Mouse (Mus musculus) MEL-GATA-1-ER (cell line): Measurements from ENCODE around the gene Arl11.
A peak's percentile ranks its signal among the peaks of the same experiment; 100 is the strongest.
"Not testable (repeated sequence)": the region's sequence is repeated elsewhere in the genome, so short reads cannot be mapped to it uniquely, and the experiment has no call there.

Experiments used
- DNase-seq: peaks from one replicate; pipeline ENCODE4 v3.0.0-alpha.2; 2012; ENCODE audit warnings: low read depth; ENCODE audit errors: extremely low read depth

Gene Arl11

GRCm38 (mm10) chr14:61309593-61309992, at the start of gene Arl11:
TSS of gene Arl11 (plus strand) at chr14:61309753.
- DNase-seq: no peak

DNA sequence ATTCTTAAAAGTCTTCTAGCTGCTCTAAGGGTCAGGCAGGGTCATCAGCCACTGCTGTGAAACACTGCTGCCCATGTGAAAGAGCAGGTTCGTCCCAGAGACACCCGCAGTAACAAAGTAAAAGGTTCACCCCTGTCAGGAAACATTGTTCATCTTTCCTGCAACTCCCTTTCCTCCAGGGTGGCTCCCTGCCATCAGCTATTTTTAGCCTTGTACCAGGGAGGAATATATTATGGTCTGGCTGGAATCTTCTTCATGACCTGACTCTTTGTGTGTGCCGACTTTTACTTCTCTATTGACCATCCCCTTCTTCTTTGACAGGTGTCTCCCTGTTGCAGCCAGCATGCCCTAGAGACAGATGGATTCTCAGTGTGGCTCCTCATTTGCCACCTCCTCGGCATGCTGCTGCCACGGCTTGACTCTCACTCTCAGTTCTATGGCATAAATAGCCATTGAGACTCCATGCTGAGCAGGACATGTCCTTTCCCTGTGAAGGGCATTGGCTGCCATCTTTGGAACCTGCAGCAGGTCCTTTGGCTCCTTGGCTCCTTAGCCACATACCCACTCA, 41.6 kb upstream of the Arl11 start:
- no peak for DNase-seq

GRCm38 (mm10) chr14:61274414-61275198, 34.9 kb upstream of the Arl11 start:
- DNase-seq: no peak

- no peak for DNase-seq
Observed at GRCm38 (mm10) chr14:61277285-61277684, 32.3 kb upstream of the Arl11 start.

DNA sequence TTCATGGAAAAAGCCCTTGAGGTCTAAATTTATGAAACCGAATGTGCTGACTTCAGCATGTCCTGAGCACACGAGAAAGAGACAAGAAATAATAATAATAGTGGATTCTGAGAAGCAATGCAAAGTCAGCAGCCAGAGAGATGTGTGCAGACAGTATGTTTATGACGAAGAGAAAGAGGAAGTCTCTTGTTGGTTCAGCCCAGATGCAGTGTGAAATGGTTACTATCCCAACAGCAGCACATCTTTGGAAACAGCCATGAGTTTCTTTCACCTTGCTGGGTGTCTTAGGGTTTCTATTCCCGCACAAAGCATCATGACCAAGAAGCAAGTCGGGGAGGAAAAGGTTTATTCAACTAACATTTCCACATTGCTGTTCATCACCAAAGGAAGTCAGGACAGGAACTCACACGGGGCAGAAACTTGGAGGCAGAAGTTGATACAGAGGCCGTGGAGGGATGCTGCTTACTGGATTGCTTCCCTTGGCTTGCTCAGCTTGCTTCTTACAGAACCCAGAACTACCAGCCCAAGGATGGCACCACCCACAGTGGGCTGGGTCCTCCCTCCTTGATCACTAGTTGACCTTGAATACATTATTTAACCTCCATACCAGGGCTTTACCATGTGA, 30.8 kb upstream of the Arl11 start:
- DNase-seq: no peak

GRCm38 (mm10) chr14:61288606-61289286, 20.8 kb upstream of the Arl11 start:
- no peak for DNase-seq

DNA sequence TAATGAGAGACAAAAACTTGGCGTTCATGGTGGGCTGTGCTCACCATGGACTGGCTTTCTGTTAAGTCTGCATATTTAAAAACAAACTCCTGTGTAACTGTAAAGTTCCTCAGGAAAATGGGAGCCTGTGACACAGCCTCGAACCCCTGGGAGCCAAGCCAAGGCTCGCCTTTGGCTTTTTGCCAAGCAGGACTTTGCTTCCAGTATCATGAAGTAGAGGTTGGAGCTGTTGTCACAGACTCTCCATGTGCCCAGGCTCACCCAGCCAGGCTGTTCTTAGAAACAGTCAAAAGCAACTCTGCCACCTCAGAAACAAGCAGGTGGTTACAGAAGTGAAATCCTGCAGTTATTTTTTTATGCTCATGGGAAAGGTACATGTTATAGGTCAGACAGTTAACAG, 18.9 kb upstream of the Arl11 start:
- DNase-seq: no peak

DNA sequence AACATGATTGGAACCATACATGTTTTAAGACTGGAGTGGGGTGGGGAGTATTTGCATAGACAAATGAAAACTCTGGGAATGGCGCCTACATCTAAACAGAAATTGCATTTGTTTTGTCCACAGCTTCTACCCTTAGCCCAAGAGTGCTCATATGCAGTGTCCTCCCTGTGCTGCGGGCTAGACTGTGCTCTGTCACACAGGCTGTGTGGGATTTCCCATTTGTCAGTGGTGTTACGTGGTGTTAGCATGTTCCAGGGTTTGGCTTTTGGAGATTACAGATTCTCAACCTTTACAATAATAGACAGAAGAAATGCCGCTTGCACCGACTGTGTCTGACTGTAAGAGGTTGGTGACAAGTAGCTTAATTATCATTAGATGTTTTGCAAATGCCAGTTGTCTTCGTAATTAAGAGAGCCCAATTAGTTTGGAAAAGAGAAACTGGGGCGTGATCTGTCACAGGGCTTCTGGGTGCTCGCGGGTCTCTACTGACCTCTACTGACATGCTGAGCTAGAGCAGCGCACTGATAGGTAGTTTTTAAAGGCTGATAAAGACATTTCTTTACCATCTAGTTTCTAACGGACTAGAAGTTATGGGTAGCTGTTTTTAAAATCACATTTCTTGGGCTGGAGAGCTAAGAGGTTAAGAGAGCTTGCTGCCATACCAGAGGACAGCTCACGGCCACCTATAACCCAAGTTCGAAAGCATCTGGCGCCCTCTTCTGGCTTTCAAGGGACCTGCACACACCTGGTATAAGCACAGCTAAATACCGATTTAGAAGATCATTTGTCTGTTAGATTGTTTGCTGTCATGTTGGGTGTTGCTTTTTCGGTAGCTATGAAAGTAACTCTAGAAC, 15.4 kb upstream of the Arl11 start:
- peak; percentile 76 for DNase-seq

GRCm38 (mm10) chr14:61294738-61295079, 14.8 kb upstream of the Arl11 start:
- DNase-seq: peak; percentile 67

- DNase-seq: no peak
Observed at GRCm38 (mm10) chr14:61299810-61300209, 9.7 kb upstream of the Arl11 start.

- DNase-seq: peak; percentile 58
Observed at GRCm38 (mm10) chr14:61301323-61301722, 8.2 kb upstream of the Arl11 start.

DNA sequence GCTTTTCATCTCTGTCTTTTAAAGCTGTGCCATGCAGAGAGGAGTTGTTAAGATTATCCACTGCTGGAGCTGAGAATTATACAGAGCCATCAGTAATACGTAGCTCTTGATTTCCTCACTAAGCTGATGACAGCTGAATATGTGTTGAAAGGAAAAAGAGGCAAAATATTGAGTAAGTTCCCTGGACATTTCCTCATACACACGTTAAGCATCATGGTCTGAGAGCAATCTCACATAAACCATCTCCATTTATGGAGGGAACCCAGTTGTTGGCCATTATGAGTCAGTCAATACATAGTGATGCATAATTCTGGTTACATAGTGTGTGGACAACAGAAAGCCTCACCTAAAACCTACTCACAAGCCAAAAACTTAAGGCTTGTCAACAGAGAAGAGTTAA, 7.1 kb upstream of the Arl11 start:
- DNase-seq: no peak

- no peak for DNase-seq
Observed at GRCm38 (mm10) chr14:61303969-61304609, 5.5 kb upstream of the Arl11 start.

DNA sequence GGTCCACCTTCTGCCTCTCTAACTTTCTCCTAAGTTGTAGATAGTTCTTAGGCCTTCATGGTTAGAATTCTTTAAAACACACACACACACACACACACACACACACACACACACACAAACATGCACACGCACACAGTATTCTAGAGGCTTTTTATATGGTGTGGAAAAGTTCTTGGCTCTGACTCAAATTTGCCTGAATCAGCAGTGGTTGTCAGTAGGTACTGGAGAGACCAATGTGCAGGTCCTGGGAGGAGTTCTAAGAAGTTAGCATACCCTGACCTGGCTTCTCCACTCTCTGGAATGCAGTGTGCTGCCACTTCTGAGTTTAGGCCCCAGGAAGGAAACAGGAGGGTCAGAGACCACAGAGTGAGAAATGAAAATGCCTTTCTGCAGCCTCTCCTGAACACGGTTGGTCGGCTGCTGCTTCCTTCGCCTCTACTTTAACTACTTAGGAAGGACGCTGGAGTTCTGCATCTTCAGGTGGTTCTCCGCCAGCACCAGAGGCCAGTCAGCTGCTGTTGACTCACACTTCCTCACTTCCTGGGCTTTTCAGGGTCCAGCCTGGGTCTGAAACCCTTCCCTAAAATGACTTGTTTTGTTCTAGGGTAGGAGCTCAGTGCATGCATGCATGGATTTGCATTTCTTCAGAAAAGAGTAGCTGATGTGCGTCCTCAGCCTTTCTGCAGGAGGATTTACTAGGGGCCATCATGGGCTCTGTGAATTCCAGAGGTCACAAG, 651 bp downstream of the Arl11 start:
- no peak for DNase-seq

GRCm38 (mm10) chr14:61310963-61311362, 1.4 kb downstream of the Arl11 start:
- DNase-seq: no peak

DNA sequence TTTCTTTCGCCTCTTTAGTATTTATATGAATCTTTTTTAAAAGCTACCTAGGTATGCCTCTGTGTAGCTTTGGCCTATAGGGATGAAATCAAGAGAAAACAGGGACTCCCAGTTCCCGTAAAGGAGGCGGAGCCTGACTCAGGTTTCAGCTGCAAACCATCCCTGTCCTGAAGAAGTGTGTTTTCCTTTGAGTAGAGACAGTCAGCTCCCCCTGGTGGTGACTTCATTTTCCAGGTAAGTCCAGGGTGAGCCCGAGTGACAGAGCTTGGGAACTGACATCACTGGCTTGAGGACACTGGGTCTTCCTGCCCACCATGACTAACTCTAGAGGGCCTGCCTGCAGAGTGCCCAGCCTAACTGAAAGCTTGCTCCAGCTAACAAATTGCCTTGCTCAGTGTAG, 7.3 kb downstream of the Arl11 start:
- no peak for DNase-seq

- DNase-seq: no peak
Observed at GRCm38 (mm10) chr14:61320765-61321164, 11.2 kb downstream of the Arl11 start.

DNA sequence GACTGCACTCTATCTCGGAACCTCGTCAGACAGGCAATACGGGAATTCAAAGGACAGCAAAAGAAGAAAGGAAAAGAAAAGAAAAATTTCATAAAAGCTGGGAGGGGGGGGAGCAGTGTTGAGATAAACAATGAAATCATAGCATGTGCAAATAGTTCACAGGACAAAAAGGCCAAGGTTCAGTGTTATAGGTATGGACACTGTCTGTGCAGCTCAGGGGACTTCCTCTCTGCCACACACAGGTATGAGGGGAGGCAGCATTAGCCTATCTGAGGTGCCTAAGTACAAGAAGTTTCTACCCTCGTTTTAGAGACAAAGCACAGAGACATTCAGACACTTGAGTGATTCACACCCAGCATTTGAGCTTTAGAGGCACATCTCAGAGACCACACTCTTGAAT, 11.6 kb downstream of the Arl11 start:
- DNase-seq: no peak

- DNase-seq: peak; percentile 70
Observed at GRCm38 (mm10) chr14:61322740-61323139, 13.2 kb downstream of the Arl11 start.

GRCm38 (mm10) chr14:61327007-61327406, 17.5 kb downstream of the Arl11 start:
- not testable (repeated sequence) for DNase-seq
